Mouse (Mus musculus): ENCODE data around the gene March10.

Gene March10

GRCm38 (mm10) chr11:105456497-105456907, at the start of gene March10:
March10 (minus strand) TSS chr11:105456735.
- no peak for DNase-seq

- DNase-seq, result no peak
These were observed 49.8 kb upstream of the March10 start for GRCm38 (mm10) chr11:105506322-105506721.

- DNase-seq, result no peak
These were observed 48.5 kb upstream of the March10 start for GRCm38 (mm10) chr11:105505038-105505437.

GRCm38 (mm10) chr11:105502311-105502710, 45.8 kb upstream of the March10 start:
- DNase-seq, result no peak

GRCm38 (mm10) chr11:105497505-105497904, 41.0 kb upstream of the March10 start:
- DNase-seq, result no peak

GRCm38 (mm10) chr11:105496665-105497064, 40.1 kb upstream of the March10 start:
- no peak for DNase-seq

GRCm38 (mm10) chr11:105495591-105496270, 39.2 kb upstream of the March10 start:
- no peak for DNase-seq

GRCm38 (mm10) chr11:105494786-105495369, 38.3 kb upstream of the March10 start:
- no peak for DNase-seq

GRCm38 (mm10) chr11:105492392-105492791, 35.9 kb upstream of the March10 start:
- DNase-seq, result no peak

- DNase-seq, result no peak
These were observed 34.4 kb upstream of the March10 start for GRCm38 (mm10) chr11:105490971-105491370.

- DNase-seq, result no peak
These were observed 28.9 kb upstream of the March10 start for GRCm38 (mm10) chr11:105485412-105485811.

GRCm38 (mm10) chr11:105484993-105485392, 28.5 kb upstream of the March10 start:
- no peak for DNase-seq

- DNase-seq, result no peak
These were observed 26.2 kb upstream of the March10 start for GRCm38 (mm10) chr11:105482747-105483146.

GRCm38 (mm10) chr11:105474746-105475145, 18.2 kb upstream of the March10 start:
- DNase-seq, result no peak

GRCm38 (mm10) chr11:105474352-105474736, 17.8 kb upstream of the March10 start:
- no peak for DNase-seq

- DNase-seq, result no peak
These were observed 17.3 kb upstream of the March10 start for GRCm38 (mm10) chr11:105473716-105474351.

GRCm38 (mm10) chr11:105472610-105473009, 16.1 kb upstream of the March10 start:
- no peak for DNase-seq

- DNase-seq, result no peak
These were observed 14.4 kb upstream of the March10 start for GRCm38 (mm10) chr11:105470896-105471295.

GRCm38 (mm10) chr11:105469561-105469960, 13.0 kb upstream of the March10 start:
- no peak for DNase-seq

- no peak for DNase-seq
These were observed 12.6 kb upstream of the March10 start for GRCm38 (mm10) chr11:105469091-105469507.

- DNase-seq, result no peak
These were observed 11.9 kb upstream of the March10 start for GRCm38 (mm10) chr11:105468436-105468835.

- DNase-seq, result no peak
These were observed 11.3 kb upstream of the March10 start for GRCm38 (mm10) chr11:105467816-105468215.

- DNase-seq, result no peak
These were observed 10.7 kb upstream of the March10 start for GRCm38 (mm10) chr11:105467266-105467665.

- no peak for DNase-seq
These were observed 10.2 kb upstream of the March10 start for GRCm38 (mm10) chr11:105466756-105467155.

Measured in thymus, adult 18-20 months (tissue).